Mouse (Mus musculus) brain, embryonic 14.5 days (tissue): Measurements from ENCODE around the gene Slc5a7.

Experiments used
- CTCF ChIP-seq: fragments of 200-500 bp; IDR thresholded peaks from 2 replicates; pipeline ENCODE4 v1.5.1; 2012; ENCODE audit warnings: inconsistent platforms, mild to moderate bottlenecking, moderate library complexity, borderline replicate concordance; ENCODE audit not compliant: insufficient read depth, insufficient read length; ENCODE audit errors: extremely low read depth
- POLR2A ChIP-seq: fragments of 200-500 bp; IDR thresholded peaks from 2 replicates; pipeline ENCODE4 v1.6.1; 2012; ENCODE audit warnings: mild to moderate bottlenecking, inconsistent platforms, borderline replicate concordance; ENCODE audit not compliant: poor library complexity, insufficient read depth, insufficient read length, severe bottlenecking; ENCODE audit errors: extremely low read depth

GRCm38 (mm10) chr17:54239435-54239834 lies 59.4 kb downstream of the Slc5a7 start:
- TF ChIP-seq CTCF (no peak), POLR2A (no peak)
